Mouse (Mus musculus) left cerebral cortex, postnatal 10 days (tissue): ENCODE results near the gene Dnajc2. TPM values are rescaled to one million over a fixed set of nuclear protein-coding genes. Genes with fewer than 3 reads are reported as not detected.
"Not testable (repeated sequence)": the region's sequence is repeated elsewhere in the genome, so short reads cannot be mapped to it uniquely, and the experiment has no call there.

Source experiments
- DNase-seq, 2 experiments: peaks; one replicate each; pipeline ENCODE4 v3.0.0; 2021 to 2022; ENCODE audit warnings: low spot score in 2 of 2, mixed read lengths in 1 of 2; ENCODE audit errors: extremely low spot score in 1 of 2
- intact Hi-C: fragments of 180-260 bp; cut with DNase I; formaldehyde crosslinking; loops from one replicate; pipeline ENCODE4 v1.15.1; 2025
- total RNA-seq, 2 experiments: library from RNA; stranded (reverse); gene quantifications; 2 replicates each; pipeline ENCODE4 v1.2.3; 2021

The Dnajc2 gene
- total RNA-seq, 2 experiments from 2014 or later: 34.8 to 36.1 TPM

DNA sequence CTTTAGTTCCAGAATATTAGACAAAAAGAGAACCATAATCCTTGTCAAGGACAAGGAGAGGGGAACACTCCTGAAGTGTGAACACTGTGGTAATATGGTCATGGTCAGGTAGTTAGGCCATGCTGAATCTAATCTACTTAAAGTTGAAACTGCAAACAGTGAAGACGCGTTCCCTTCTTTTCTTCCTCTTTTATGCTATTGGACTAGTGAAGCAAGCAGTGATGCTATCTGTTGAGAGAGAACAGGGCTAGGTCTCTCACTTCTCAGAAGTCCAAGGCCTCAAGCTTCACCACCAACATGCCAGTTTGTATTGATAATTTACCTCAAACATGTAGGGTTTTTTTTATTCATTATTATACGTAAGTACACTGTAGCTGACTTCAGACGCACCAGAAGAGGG, 70.6 kb downstream of the Dnajc2 start:
- no peak for DNase-seq
- intact Hi-C loops: no loop called here

DNA sequence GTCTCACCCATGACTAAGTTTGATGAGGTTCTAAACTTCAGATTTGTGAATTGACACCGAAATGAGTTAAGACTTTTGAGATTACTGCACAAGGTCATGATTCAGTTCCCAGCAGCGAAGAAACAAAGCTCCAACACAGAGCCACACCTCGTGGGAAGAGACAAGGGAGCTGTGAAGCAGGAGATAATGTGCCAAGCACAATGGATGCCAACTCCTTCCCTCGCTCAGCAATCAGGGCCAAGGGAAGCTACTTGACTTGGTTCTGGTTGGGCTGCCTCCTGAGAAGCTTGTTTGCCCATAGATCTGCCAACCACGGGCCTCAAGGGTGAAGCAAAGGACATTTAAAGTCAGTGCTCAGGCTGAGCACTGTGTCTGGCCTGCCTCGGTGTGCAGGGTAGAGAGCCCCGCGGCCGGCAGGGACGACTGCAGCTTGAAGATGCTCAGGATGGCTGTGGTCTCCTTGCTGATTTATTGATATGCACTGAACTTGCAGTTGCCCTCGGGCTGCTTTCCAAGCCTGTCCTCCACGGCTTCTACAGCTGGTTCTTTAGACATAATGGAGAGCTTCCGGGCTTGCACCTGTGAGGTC, 72.8 kb downstream of the Dnajc2 start:
- DNase-seq: no peak
- intact Hi-C loops: no loop called here

DNA sequence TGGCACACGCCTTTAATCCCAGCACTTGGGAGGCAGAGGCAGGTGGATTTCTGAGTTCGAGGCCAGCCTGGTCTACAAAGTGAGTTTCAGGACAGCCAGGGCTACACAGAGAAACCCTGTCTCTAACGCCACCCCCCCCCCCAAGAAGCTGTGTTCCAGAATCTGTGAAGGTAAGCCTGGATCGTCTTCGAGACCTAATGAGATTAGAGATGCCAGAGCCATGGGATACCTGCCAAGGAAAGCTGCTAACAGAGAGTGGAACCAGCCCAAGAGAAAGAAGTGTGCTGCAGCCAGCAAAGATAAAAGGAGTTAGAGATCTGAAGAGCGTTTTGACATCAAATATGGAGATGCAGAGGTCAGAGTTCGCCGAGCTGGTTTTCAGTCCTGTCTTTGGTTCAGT, 77.0 kb downstream of the Dnajc2 start:
- intact Hi-C loops, DNase-seq: not testable (repeated sequence)

Other genes with a start within 250 kb of the Dnajc2 start
- gene Lrrc17, start 241.7 kb downstream of the Dnajc2 start, total RNA-seq: 1 to 10 TPM in 1 of 2 experiments, under 1 TPM in 1; 0.77 to 1.2 TPM
- gene Fbxl13, start 139.6 kb downstream of the Dnajc2 start, total RNA-seq: under 1 TPM; 0.24 to 0.36 TPM
- 10 to 100 TPM; 28.4 to 29.1 TPM for gene Armc10, start 139.4 kb downstream of the Dnajc2 start, total RNA-seq
- 1 to 10 TPM; 5.0 to 5.2 TPM for gene Napepld, start 83.9 kb downstream of the Dnajc2 start, total RNA-seq
- 10 to 100 TPM; 55.0 to 72.7 TPM for gene Pmpcb, start 48.1 kb downstream of the Dnajc2 start, total RNA-seq
- gene Psmc2, start within 50 bp of the Dnajc2 start, total RNA-seq: 100 to 1,000 TPM; 122 TPM
- gene Slc26a5, start 80.4 kb upstream of the Dnajc2 start, total RNA-seq: under 1 TPM; 0.32 to 0.47 TPM